Comparison of ENCODE assay signal across 8 mouse cellular contexts in genomic region chr9:106684093-106684872, GRCm38 (mm10). TPM values are rescaled to one million over a fixed set of nuclear protein-coding genes. Genes with fewer than 3 reads are reported as not detected.
A peak's percentile ranks its signal among the peaks of the same experiment; 100 is the strongest.
DNase-seq lines count a peak whose midpoint lies in the region; ATAC-seq and TF ChIP-seq lines count a peak whose summit lies in the region.

No protein-coding gene starts in this region.

- no peaks in the 10 kb centered on the region; the same call in 1 of the 2 replicates for H3K4me1 ChIP-seq in lung, embryonic 14.5 days (ENCODE audit: insufficient read depth)
- peaks cover 12% of the 10 kb centered on the region for H3K4me1 ChIP-seq in embryonic facial prominence, embryonic 14.5 days (ENCODE audit: control insufficient read depth, insufficient read depth, low read length)
- peaks cover 4% of the 10 kb centered on the region; the same call in 1 of the 2 replicates for H3K4me1 ChIP-seq in intestine, postnatal 0 days (replicated peaks; ENCODE audit: control insufficient read depth, insufficient read depth, low read length)
- peaks cover 7% of the 10 kb centered on the region; the same call in 1 of the 2 replicates for H3K4me1 ChIP-seq in neural tube, embryonic 14.5 days (ENCODE audit: control insufficient read depth, insufficient read depth, low read length)

- DNase-seq in lung, embryonic 14.5 days: no peak
- DNase-seq in lung, adult 18-20 months: no peak
- no peak for DNase-seq in embryonic facial prominence, embryonic 14.5 days (ENCODE audit: low spot score)
- DNase-seq in T-cell, adult 2 months (ENCODE audit: low spot score): no peak
- DNase-seq in MN1 (ENCODE audit: low spot score): no peak
- no peak for DNase-seq in frontal cortex, postnatal 36 days (ENCODE audit: low spot score in 2 of 2)

- 65% methylated on average over 6 of the region's 6 CpGs for WGBS in lung, embryonic 14.5 days
- 79% methylated on average over 6 of the region's 6 CpGs for WGBS in embryonic facial prominence, embryonic 14.5 days
- 67% methylated on average over 6 of the region's 6 CpGs for WGBS in intestine, postnatal 0 days
- 84% methylated on average over 6 of the region's 6 CpGs for WGBS in neural tube, embryonic 14.5 days

- peak overlapping the region; percentile 85 for H3K4me2 ChIP-seq in lung, embryonic 14.5 days
- H3K4me2 ChIP-seq in embryonic facial prominence, embryonic 14.5 days (ENCODE audit: low read depth, low read length): peak overlapping the region; percentile 85
- H3K4me2 ChIP-seq in intestine, postnatal 0 days (replicated peaks; ENCODE audit: low read depth): peak overlapping the region; percentile 96
- peak overlapping the region; percentile 98 for H3K4me2 ChIP-seq in neural tube, embryonic 14.5 days (ENCODE audit: low read depth, low read length)

- H3K27me3 ChIP-seq in lung, embryonic 14.5 days (ENCODE audit: insufficient read depth, low read length): no peaks in the 10 kb centered on the region
- no peaks in the 10 kb centered on the region for H3K27me3 ChIP-seq in embryonic facial prominence, embryonic 14.5 days (replicated peaks; ENCODE audit: control insufficient read depth, insufficient read depth, low read length)
- no peaks in the 10 kb centered on the region for H3K27me3 ChIP-seq in intestine, postnatal 0 days (replicated peaks; ENCODE audit: control insufficient read depth, insufficient read depth, low read length)
- no peaks in the 10 kb centered on the region for H3K27me3 ChIP-seq in neural tube, embryonic 14.5 days (ENCODE audit: control insufficient read depth, insufficient read depth, low read length)

- no peak for TF ChIP-seq CTCF in lung, embryonic 14.5 days (IDR thresholded peaks at IDR 0.05; ENCODE audit: low read depth)
- no peak for TF ChIP-seq CTCF in intestine, postnatal 0 days (IDR thresholded peaks at IDR 0.05; ENCODE audit: low read depth)

- peaks cover 18% of the 10 kb centered on the region; the same call in 1 of the 2 replicates for H3K36me3 ChIP-seq in lung, embryonic 14.5 days (ENCODE audit: insufficient read depth)
- H3K36me3 ChIP-seq in embryonic facial prominence, embryonic 14.5 days (ENCODE audit: control insufficient read depth, insufficient read depth, low read length): peaks cover 27% of the 10 kb centered on the region
- peaks cover 24% of the 10 kb centered on the region for H3K36me3 ChIP-seq in intestine, postnatal 0 days (ENCODE audit: control insufficient read depth, insufficient read depth)
- peaks cover 9% of the 10 kb centered on the region; the same call in 1 of the 2 replicates for H3K36me3 ChIP-seq in neural tube, embryonic 14.5 days (ENCODE audit: control insufficient read depth, insufficient read depth, low read length)

- H3K4me3 ChIP-seq in lung, embryonic 14.5 days (ENCODE audit: low read depth, low read length): peak overlapping the region; percentile 78
- H3K4me3 ChIP-seq in embryonic facial prominence, embryonic 14.5 days (ENCODE audit: low read depth, low read length): peak overlapping the region; percentile 84
- H3K4me3 ChIP-seq in intestine, postnatal 0 days (ENCODE audit: low read depth, low read length): peak overlapping the region; percentile 78
- H3K4me3 ChIP-seq in neural tube, embryonic 14.5 days (ENCODE audit: low read depth, low read length): peak overlapping the region; percentile 85

- H3K9me3 ChIP-seq in lung, embryonic 14.5 days (ENCODE audit: low read depth, low read length): no peaks in the 10 kb centered on the region
- no peaks in the 10 kb centered on the region for H3K9me3 ChIP-seq in embryonic facial prominence, embryonic 14.5 days (ENCODE audit: control insufficient read depth, low read length)
- H3K9me3 ChIP-seq in intestine, postnatal 0 days (ENCODE audit: control insufficient read depth): no peaks in the 10 kb centered on the region
- no peaks in the 10 kb centered on the region for H3K9me3 ChIP-seq in neural tube, embryonic 14.5 days (ENCODE audit: control insufficient read depth, low read length)

- H3K27ac ChIP-seq in lung, embryonic 14.5 days (ENCODE audit: low read depth): no peak overlapping the region
- H3K27ac ChIP-seq in embryonic facial prominence, embryonic 14.5 days (replicated peaks; ENCODE audit: low read depth, low read length): no peak overlapping the region
- no peak overlapping the region for H3K27ac ChIP-seq in intestine, postnatal 0 days (ENCODE audit: low read depth, low read length)
- no peak overlapping the region for H3K27ac ChIP-seq in neural tube, embryonic 14.5 days (ENCODE audit: low read depth, low read length)

- peak overlapping the region; percentile 82 for H3K9ac ChIP-seq in lung, embryonic 14.5 days
- peak overlapping the region; percentile 85 for H3K9ac ChIP-seq in embryonic facial prominence, embryonic 14.5 days (ENCODE audit: low read depth, low read length)
- H3K9ac ChIP-seq in intestine, postnatal 0 days (ENCODE audit: low read depth, low read length): no peak overlapping the region; the same call in 1 of the 2 replicates
- H3K9ac ChIP-seq in neural tube, embryonic 14.5 days (replicated peaks; ENCODE audit: low read depth, low read length): no peak overlapping the region; the same call in 1 of the 2 replicates

- no peak for ATAC-seq in lung, embryonic 14.5 days (ENCODE audit: insufficient read depth)
- ATAC-seq in embryonic facial prominence, embryonic 14.5 days (ENCODE audit: low read depth): no peak
- no peak for ATAC-seq in intestine, postnatal 0 days
- ATAC-seq in neural tube, embryonic 14.5 days (ENCODE audit: low read depth): no peak

RNA-seq across cellular contexts. Expression of gene Tex264, which starts 1.4 kb away (rescaled TPM):
- polyA plus RNA-seq in lung, embryonic 14.5 days (2014; fragmentation: Nextera tagmentation; extraction: Ambion mirVana): 41.3 and 47.8 TPM in 2 replicates
- polyA plus RNA-seq in embryonic facial prominence, embryonic 14.5 days (2014; fragmentation: Nextera tagmentation; extraction: Ambion mirVana): 59.0 and 68.2 TPM in 2 replicates
- polyA plus RNA-seq in intestine, postnatal 0 days (2015; fragmentation: Nextera tagmentation; extraction: Ambion mirVana): 100 and 109 TPM in 2 replicates
- polyA plus RNA-seq in neural tube, embryonic 14.5 days (2014; fragmentation: Nextera tagmentation; extraction: Ambion mirVana): 62.2 and 67.2 TPM in 2 replicates

RNA-seq across cellular contexts. Expression of gene Grm2, which starts 28.4 kb away (rescaled TPM):
- not detected in 2 replicates for polyA plus RNA-seq in lung, embryonic 14.5 days (2014; fragmentation: Nextera tagmentation; extraction: Ambion mirVana)
- polyA plus RNA-seq in embryonic facial prominence, embryonic 14.5 days (2014; fragmentation: Nextera tagmentation; extraction: Ambion mirVana): 0.08 and 0.16 TPM in 2 replicates
- polyA plus RNA-seq in intestine, postnatal 0 days (2015; fragmentation: Nextera tagmentation; extraction: Ambion mirVana): not detected in 2 replicates
- polyA plus RNA-seq in neural tube, embryonic 14.5 days (2014; fragmentation: Nextera tagmentation; extraction: Ambion mirVana): 4.9 and 7.5 TPM in 2 replicates

RNA-seq across cellular contexts. Expression of gene Iqcf6, which starts 57.9 kb away (rescaled TPM):
- not detected in 2 replicates for polyA plus RNA-seq in lung, embryonic 14.5 days (2014; fragmentation: Nextera tagmentation; extraction: Ambion mirVana)
- not detected in 2 replicates for polyA plus RNA-seq in embryonic facial prominence, embryonic 14.5 days (2014; fragmentation: Nextera tagmentation; extraction: Ambion mirVana)
- polyA plus RNA-seq in intestine, postnatal 0 days (2015; fragmentation: Nextera tagmentation; extraction: Ambion mirVana): not detected in 2 replicates
- polyA plus RNA-seq in neural tube, embryonic 14.5 days (2014; fragmentation: Nextera tagmentation; extraction: Ambion mirVana): not detected in 2 replicates

Comparison
In these comparisons a context has a peak if more than half of its experiments do, and no peak if none do; other contexts are left out.
1. H3K9ac ChIP-seq: peak in lung, embryonic 14.5 days (single experiment) and embryonic facial prominence, embryonic 14.5 days (single experiment); none in intestine, postnatal 0 days (single experiment) and neural tube, embryonic 14.5 days (single experiment).
2. Peak in every context shown above with its lines, with median percentiles within 50 percentile points of each other: H3K4me2 ChIP-seq and H3K4me3 ChIP-seq.